Mouse (Mus musculus) small intestine, adult 2 months (tissue): ENCODE results near the gene Selplg. TPM values are rescaled to one million over a fixed set of nuclear protein-coding genes. Genes with fewer than 3 reads are reported as not detected.
A peak's percentile ranks its signal among the peaks of the same experiment; 100 is the strongest.

ENCODE experiments used
- H3K27ac ChIP-seq: fragments of 200-500 bp; 2 replicates; pipeline ENCODE4 v1.5.1; 2012; ENCODE audit warnings: low read depth, low read length, control low read depth, inconsistent platforms; ENCODE audit not compliant: insufficient read depth
- H3K27me3 ChIP-seq: fragments of 200-500 bp; 2 replicates; pipeline ENCODE4 v1.6.1; 2012; ENCODE audit warnings: mild to moderate bottlenecking, moderate library complexity, low read length, inconsistent platforms; ENCODE audit not compliant: control insufficient read depth, insufficient read depth
- H3K36me3 ChIP-seq: fragments of 200-500 bp; 2 replicates; pipeline ENCODE4 v1.6.1; 2012; ENCODE audit warnings: mild to moderate bottlenecking, low read length, control low read depth, inconsistent platforms; ENCODE audit not compliant: control insufficient read depth, insufficient read depth
- H3K4me1 ChIP-seq: fragments of 200-500 bp; 2 replicates; pipeline ENCODE4 v1.6.1; 2012; ENCODE audit warnings: low read length, inconsistent platforms, mixed read lengths; ENCODE audit not compliant: control insufficient read depth, insufficient read depth, insufficient read length
- H3K4me3 ChIP-seq: fragments of 200-500 bp; 2 replicates; pipeline ENCODE4 v1.5.1; 2012; ENCODE audit warnings: low read depth, mild to moderate bottlenecking, control low read depth, inconsistent platforms, low read length, moderate library complexity
- CTCF ChIP-seq: fragments of 200-500 bp; IDR thresholded peaks from 2 replicates; pipeline ENCODE4 v1.5.1; 2012; ENCODE audit warnings: low read depth, mild to moderate bottlenecking, control low read depth, inconsistent platforms, low read length, moderate library complexity, mixed read lengths; ENCODE audit not compliant: insufficient replicate concordance, insufficient read length; ENCODE audit errors: extremely low read depth
- POLR2A ChIP-seq: fragments of 200-500 bp; IDR thresholded peaks from 2 replicates; pipeline ENCODE4 v1.6.1; 2012; ENCODE audit warnings: low read depth, mild to moderate bottlenecking, control low read depth, inconsistent platforms, low read length, moderate library complexity
- WGBS: fragments of 180-500 bp; shearing (Covaris S2); methylation state at CpG from one replicate; pipeline ENCODE4 v1.1.7; 2018; 5-methylcytosine and 5-hydroxymethylcytosine counted together
- polyA plus RNA-seq: library from polyadenylated mRNA; depleted of rRNA; stranded (reverse); fragments of >200 nt; gene quantifications from 2 replicates; pipeline ENCODE4 v1.2.3, GENCODE M21; 2012

The Selplg gene
- polyA plus RNA-seq, 1 experiment, result 52.3 TPM

DNA sequence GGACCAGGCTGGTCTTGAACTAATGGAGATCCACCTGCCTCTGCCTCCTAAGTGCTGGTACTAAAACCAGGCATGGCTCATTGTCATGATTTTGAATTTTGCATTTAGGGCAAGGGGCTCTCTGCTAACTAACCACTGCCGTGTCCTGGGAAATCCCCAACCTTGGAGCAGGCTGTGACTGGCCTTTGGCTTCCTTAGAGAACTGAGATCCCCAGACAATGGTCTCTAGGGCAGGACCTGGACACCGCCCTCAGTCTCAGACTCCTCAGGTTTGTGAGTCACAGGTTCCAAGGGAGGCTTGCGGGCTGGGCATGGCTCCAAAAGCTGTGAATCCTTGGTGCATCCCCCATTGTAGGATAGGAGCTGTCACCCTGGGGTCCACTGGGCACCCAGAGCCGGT, 5.8 kb downstream of the Selplg start:
- no peaks in the 10 kb centered on the region; the same call in 1 of the 2 replicates for H3K4me1 ChIP-seq
- no peaks in the 10 kb centered on the region for H3K27me3 ChIP-seq
- H3K27ac ChIP-seq, result peak overlapping the region; percentile 31; the same call in 1 of the 2 replicates
- no peaks in the 10 kb centered on the region; the same call in 1 of the 2 replicates for H3K36me3 ChIP-seq
- TF ChIP-seq CTCF, result no peak
- TF ChIP-seq POLR2A, result no peak
- WGBS, result 69% methylated on average over 4 of the region's 4 CpGs
- H3K4me3 ChIP-seq, result 0 out of 2 replicates have a peak overlapping the region, but pooled peaks have one; percentile 4

DNA sequence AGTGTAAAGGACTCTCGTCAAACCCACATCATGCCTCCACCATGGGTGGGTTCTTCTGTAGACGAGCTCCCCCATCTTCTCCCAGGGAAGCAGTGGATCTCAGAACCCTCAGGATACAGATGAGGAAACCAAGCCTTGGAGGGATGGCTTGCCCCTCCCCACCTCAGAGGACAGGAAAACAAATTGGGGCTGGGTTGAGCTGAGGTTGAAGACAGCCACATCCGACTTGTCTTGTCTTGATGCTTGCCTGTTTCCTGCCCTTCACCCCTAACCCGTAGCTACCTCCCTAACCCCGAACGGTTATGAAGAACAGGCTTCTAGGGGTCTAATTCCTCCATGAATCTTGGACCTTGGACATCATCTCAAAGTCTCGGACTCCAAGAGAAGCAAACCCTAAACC, 6.9 kb downstream of the Selplg start:
- Histone ChIP-seq H3K27ac (peak overlapping the region; percentile 31), H3K36me3 (no peaks in the 10 kb centered on the region; the same call in 1 of the 2 replicates), H3K27me3 (no peaks in the 10 kb centered on the region), H3K4me1 (no peaks in the 10 kb centered on the region; the same call in 1 of the 2 replicates), H3K4me3 (peak overlapping the region; percentile 26; the same call in 1 of the 2 replicates)
- no peak for TF ChIP-seq POLR2A
- no peak for TF ChIP-seq CTCF
- 60% methylated on average over 7 of the region's 7 CpGs for WGBS

DNA sequence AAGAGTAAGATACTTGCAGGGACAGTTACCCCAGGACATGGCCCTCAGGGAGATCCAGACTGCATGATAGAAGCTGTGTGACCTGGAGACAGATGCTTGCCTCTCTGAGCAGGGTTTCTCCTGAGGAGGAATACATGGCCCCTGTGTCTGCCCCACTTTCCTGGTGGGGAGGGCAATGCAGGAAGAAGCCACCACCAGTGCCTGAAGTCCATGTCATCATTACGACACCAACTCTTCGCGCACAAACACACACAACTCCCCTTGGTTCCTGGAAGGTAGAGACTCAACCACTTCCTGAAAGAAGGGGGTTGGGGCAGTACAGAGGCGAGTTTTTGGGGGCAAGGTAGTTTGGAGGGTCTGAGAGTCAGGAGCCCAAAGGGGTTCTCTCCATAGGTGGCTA, 8.2 kb downstream of the Selplg start:
- TF ChIP-seq CTCF (no peak), POLR2A (no peak)
- no peak overlapping the region for H3K4me3 ChIP-seq
- no peaks in the 10 kb centered on the region for H3K27me3 ChIP-seq
- no peaks in the 10 kb centered on the region; the same call in 1 of the 2 replicates for H3K4me1 ChIP-seq
- H3K36me3 ChIP-seq, result no peaks in the 10 kb centered on the region; the same call in 1 of the 2 replicates
- WGBS, result 77% methylated on average over 4 of the region's 4 CpGs
- H3K27ac ChIP-seq, result peak overlapping the region; percentile 70

DNA sequence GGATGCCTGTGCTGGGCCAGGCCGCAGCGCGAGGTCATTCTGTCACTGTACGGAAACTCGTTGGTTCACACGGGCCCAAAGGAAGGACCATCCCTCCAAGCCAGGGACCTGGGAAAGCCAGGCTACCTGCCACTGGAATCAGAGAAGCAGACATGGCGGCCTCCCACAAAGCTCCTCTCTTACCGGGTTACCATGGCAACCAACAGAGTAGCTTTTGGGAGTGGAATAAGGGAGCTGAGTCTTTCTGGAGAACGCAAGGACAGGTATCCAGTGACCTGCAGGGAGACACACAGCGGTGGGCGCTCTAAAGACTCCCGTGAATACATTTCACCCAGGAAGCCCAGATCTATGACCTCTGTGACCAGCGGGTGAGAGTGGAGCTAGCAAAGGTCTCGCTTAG, 13.9 kb downstream of the Selplg start:
- Histone ChIP-seq H3K36me3 (no peaks in the 10 kb centered on the region), H3K27me3 (no peaks in the 10 kb centered on the region), H3K4me1 (no peaks in the 10 kb centered on the region), H3K27ac (no peak overlapping the region), H3K4me3 (no peak overlapping the region)
- 58% methylated on average over 14 of the region's 14 CpGs for WGBS
- TF ChIP-seq POLR2A (no peak), CTCF (no peak)

DNA sequence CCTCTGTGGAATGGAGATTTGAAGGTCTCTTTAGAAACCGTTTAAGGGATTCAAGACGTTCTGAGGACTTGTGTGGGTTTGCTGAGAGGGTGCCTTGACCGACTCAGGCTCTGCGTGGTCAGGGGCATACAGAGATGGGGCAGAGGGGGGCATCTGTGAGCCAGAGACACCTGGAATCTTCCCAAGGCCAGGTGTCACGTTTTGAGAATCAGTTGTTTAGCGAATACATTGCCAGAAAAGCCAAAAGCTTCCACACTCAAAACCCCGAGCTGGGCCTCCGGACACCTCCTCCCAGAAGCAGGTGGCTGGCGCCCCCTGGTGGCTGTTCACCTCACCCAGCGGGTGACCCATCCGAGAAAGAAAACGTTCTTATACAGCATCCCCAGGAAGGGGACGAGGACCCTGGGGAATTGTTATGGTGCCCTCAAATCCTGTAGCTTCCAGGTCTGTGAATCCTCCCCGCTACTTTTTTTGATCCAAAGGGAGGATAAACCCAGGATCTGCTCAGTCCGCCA, 16.7 kb downstream of the Selplg start:
- H3K4me3 ChIP-seq, result no peak overlapping the region
- WGBS, result 16% methylated on average over 15 of the region's 15 CpGs
- no peaks in the 10 kb centered on the region for H3K4me1 ChIP-seq
- no peaks in the 10 kb centered on the region for H3K36me3 ChIP-seq
- H3K27me3 ChIP-seq, result no peaks in the 10 kb centered on the region
- TF ChIP-seq CTCF (peak; percentile 99), POLR2A (0 out of 2 replicates have a peak, but pooled peaks have one; percentile 15)
- H3K27ac ChIP-seq, result no peak overlapping the region

DNA sequence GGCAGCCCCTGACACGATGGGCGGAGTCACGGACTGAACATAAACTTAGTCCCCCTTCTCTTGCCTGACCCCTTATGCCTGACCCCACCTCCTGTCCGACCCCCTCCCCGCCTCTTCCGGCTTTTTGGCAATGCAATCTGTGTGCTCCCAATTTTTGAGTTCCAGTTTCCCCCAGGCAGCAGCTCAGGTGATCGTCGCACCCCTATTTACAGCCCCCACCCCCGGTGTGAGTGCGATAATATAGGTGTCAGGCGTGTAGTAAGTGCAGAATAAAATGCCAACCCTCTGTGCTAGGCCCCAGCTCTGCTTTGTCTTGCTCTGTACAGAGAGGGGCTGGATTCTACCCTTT, 17.4 kb downstream of the Selplg start:
- 59% methylated on average over 11 of the region's 11 CpGs for WGBS

DNA sequence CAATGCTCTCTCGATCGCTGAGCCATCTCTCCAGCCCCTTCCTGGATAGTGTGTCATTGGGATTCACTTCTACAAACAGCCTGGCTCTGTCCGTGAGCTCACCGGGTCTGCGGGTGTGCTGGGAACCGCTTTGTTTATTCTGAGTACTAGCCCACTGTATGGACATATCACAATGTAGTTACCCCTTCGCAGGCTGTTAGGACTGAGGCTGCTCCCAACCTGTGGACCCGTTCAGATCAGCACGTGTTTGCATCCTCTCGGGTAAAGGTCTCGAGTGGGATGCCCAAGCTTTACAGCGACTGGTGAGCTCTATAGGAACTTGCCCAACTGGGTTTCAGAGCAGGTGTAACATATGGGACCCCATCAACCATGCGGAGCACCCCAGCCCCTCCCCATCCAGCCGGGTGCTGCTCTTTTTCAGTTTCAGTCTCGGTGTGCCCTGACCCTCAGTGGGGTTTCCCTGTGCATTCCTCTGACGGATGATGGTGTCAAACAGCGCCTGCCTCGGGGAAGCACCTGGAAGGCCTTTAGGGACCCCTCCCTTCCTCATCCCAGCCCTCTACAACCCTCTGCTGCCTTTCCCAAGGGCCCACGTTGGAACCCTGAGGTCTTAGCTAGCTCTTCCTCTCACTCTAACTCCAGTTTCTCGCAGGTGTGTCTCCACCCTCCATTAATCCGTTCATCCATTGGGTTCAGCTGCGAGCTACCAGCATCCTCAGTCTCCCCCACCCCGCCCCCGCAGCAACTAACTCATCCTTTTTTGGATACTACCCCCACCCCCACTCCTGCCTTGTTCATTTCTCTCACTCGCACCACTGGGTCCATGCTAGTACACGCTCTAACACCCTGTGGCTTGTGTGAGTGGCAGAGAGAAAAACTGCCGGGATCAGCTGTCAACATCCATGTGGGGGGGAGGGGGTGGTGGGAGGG, 18.1 kb downstream of the Selplg start:
- 29% methylated on average over 27 of the region's 27 CpGs for WGBS
- H3K4me3 ChIP-seq, result no peak overlapping the region
- no peaks in the 10 kb centered on the region for H3K4me1 ChIP-seq
- no peaks in the 10 kb centered on the region for H3K27me3 ChIP-seq
- TF ChIP-seq CTCF (no peak), POLR2A (no peak)
- H3K36me3 ChIP-seq, result no peaks in the 10 kb centered on the region
- H3K27ac ChIP-seq, result no peak overlapping the region

More for the DNA sequence above, 17.4 kb downstream of the Selplg start:
- H3K36me3 ChIP-seq, result no peaks in the 10 kb centered on the region
- no peaks in the 10 kb centered on the region for H3K27me3 ChIP-seq
- H3K27ac ChIP-seq, result no peak overlapping the region
- no peaks in the 10 kb centered on the region for H3K4me1 ChIP-seq
- H3K4me3 ChIP-seq, result no peak overlapping the region
- TF ChIP-seq CTCF (no peak), POLR2A (no peak)
